Mouse (Mus musculus) G1E-ER4 (cell line): Measurements from ENCODE around the gene Nek6. TPM values are rescaled to one million over a fixed set of nuclear protein-coding genes. Genes with fewer than 3 reads are reported as not detected.

Experiments used
- GATA1 ChIP-seq: IDR thresholded peaks from one replicate; pipeline ENCODE4 v1.8.0; 2012; ENCODE audit warnings: low read length, inconsistent platforms
- polyA plus RNA-seq: library from polyadenylated mRNA; stranded (reverse); fragments of >175 nt; gene quantifications from 2 replicates; pipeline ENCODE4 v1.2.3, GENCODE M21; 2012

The Nek6 gene
- polyA plus RNA-seq, 1 experiment = 92.8 TPM

DNA sequence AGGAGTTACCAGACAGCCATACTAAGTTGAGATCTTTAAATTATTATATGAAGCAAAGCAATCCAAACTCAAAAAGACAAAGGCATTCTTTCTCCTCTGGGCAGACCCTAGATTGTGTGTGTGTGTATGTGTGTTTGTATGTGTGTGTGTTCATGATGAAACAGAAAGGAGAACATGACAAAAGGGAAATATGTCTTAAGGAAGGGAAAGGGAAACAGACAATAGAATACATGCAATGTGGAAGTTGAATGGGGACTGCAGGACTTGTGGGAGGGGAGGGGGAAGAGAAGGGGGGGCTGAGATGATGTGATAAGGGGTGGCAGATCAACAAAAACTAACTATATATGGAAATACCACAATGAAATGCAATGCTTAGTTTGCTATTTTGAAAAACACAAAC is 13.8 kb upstream of the Nek6 start:
- no peak for TF ChIP-seq GATA1

GRCm38 (mm10) chr2:38501606-38502005 is 9.8 kb upstream of the Nek6 start:
- TF ChIP-seq GATA1 = no peak

DNA sequence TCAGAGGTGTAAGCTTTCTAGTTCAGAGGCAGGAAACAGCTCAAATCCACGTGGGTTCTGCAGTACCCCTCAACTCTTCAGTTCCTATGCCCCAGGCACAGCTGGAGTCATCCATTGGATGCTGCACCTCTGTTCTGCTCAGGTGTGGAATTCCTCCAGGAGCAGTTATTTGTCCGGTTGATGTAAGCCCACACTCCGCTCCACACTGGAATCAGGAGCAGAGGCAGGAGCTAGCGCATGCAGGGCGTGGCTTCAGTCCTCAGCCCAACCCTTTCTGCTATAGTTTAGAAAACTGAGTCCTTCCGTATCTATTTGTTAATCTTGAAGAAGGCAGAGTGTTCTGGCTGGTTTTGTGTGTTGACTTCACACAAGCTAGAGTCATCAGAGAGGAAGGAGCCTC is 9.3 kb upstream of the Nek6 start:
- TF ChIP-seq GATA1 = no peak

DNA sequence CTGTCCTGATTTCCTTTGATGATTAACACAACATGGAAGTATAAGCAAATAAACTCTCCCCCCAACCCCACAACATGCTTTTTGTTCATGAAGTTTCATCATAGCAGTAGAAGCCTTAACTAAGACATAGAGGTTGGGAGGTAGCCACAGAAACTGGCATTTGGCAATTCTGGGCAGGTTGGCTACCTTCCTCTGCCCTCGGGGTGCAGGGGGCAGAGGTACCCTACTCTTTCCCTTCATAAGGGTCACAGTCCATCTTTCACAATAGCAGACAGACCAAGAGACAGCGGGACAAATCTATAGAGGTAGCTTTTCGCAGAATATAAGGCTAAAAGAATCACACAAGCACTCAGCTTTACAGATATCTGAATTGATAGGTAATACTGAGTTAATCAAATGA is 8.7 kb upstream of the Nek6 start:
- TF ChIP-seq GATA1 = no peak

- no peak for TF ChIP-seq GATA1
These were observed 7.1 kb upstream of the Nek6 start for GRCm38 (mm10) chr2:38504311-38504710.

DNA sequence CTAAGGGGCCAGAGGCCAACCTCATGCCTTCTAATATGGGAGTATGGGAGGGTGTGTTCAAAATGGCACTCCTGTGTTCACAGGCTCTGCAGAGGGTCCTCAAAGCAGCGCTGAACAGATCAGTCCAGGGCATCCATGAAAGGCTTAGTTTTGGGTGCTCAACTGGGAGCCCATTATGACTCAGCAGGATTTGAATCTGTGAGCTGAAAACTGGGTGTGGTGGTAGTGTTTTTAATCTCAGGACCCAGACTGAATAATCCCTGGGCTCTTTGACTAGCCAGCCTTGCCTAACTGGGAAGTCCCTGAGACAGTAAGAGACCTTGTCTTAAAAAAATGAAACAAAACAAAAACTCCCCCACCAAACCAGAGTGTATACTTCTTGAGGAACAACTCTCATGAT is 4.3 kb upstream of the Nek6 start:
- TF ChIP-seq GATA1 = no peak

GRCm38 (mm10) chr2:38509004-38509719 is 2.3 kb upstream of the Nek6 start:
- TF ChIP-seq GATA1 = no peak

DNA sequence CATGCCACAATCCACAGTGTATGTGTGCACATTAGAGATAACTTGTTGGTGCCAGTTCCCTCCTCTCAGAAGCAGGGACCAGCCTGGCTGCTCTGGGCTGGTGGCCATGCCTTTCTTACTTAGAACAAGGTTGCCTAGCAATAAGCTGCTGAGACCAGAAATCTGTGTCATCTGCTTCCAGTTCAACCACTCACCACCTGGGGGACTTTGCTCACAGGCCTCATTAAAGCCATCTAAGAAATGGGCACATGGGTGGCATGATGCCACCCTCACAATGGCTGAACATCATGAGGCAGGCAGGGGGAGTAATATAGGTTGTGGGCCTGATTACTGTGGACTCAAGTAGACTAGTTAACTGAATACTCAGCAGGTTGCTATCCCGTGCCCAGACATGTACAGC is 1.3 kb upstream of the Nek6 start:
- TF ChIP-seq GATA1 = no peak

DNA sequence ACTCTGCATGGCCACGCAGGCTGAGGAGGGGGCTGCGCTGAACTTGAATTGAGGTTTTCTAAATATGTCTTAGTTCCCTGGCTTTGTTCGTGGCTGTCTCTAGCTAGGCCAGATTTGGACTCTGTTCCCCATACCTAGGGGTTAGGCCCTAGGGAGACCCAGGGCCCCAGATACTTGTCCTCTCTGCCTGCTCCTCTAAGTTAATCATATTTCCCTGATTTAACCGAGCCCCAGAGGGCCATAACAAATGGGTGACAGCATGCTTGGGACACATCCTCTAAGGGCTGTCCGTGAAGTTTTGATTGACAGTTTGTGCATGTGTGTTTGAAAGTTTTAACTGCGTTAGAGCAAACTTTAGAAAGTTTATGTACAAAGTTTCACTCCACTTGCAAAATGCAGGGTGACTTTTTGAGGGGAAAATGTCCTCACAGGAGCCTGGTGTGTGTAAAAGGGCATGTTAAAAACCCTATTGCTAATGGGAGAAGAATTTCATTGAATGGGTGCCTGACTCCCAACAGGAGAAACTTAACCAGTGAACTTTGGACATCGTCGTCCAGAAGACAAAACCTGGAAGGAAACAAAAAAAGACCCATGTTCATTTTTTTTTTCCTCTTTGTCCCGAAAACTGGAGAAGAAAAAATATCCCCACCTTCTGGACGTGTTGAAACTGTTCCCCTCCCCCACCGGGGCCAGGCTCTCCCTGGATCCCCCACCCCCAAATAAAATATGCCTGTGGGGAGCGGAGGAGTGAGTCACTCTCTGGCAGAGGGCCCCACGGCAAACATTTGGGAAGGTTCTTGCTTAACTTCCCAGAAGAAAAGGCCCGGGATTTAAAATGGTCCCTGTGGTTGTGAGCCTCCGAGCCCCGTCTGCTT is 1.1 kb downstream of the Nek6 start:
- no peak for TF ChIP-seq GATA1

GRCm38 (mm10) chr2:38513183-38513529 is 1.7 kb downstream of the Nek6 start:
- TF ChIP-seq GATA1 = no peak

GRCm38 (mm10) chr2:38514411-38514810 is 3.0 kb downstream of the Nek6 start:
- TF ChIP-seq GATA1 = no peak

GRCm38 (mm10) chr2:38515446-38515845 is 4.0 kb downstream of the Nek6 start:
- no peak for TF ChIP-seq GATA1

DNA sequence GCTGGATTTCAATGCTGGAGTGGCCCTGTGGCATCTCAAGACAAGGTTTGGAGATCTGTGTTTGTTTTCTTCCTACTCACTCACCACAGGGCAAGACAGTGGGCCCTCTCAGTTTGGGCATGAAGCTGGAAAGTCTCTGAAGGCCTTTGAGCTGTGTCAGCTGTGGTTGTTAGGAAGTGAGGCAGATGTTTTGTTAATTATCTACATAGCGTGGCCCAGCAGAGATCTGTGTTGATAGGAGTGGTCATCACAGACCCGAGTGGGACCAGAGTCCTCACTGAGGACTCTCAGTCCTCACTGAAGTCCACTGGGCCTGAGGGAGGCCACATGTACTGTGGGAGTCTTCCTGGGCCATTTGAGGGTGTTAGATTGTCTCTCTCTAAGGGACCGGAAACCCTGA is 5.0 kb downstream of the Nek6 start:
- no peak for TF ChIP-seq GATA1

DNA sequence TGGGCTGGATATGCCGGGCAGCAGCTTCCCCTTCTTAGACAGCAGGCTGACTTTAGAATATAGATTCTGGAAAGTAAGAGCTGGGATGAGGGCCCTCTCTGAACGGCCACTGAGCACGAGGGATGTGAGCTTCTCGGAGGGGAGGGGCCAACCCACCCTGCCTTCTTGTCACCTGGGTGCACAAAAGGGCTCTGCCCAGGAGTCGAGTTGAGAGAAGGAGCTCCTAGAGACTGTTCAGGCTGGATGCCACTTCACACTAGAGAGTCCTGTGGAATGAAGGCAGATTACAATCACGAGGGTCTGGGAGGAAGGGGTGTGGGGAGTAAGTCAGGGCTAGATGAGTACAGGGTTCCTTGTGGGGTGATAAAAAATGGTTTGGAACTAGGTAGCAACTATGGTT is 5.6 kb downstream of the Nek6 start:
- no peak for TF ChIP-seq GATA1

- TF ChIP-seq GATA1 = no peak
These were observed 7.3 kb downstream of the Nek6 start for GRCm38 (mm10) chr2:38518719-38519118.

DNA sequence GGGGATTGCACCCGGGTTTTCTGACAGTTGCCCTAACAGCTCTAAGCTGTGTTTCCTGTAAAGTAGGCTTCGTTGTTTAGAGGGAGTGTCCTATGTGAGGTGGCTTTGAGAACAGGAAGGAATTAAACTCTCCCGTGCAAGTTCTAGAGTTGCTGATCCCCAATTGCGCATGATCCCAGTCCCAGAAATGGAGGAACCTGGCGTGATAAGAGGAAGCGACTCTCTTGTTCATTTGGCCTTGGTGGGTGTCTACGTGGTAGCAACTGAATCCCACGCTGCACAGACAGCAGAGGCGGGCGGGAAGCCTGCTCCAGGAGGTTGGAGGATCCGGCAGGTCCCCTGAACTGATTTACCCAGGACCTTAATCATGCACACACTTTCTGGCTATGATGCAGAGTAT is 8.5 kb downstream of the Nek6 start:
- no peak for TF ChIP-seq GATA1

- no peak for TF ChIP-seq GATA1
These were observed 10.2 kb downstream of the Nek6 start for GRCm38 (mm10) chr2:38521618-38522017.
